Mouse (Mus musculus): ENCODE data around the gene 6030408B16Rik. TPM values are rescaled to one million over a fixed set of nuclear protein-coding genes. Genes with fewer than 3 reads are reported as not detected.

Gene 6030408B16Rik
- polyA plus RNA-seq, 1 experiment, result 0.13 TPM

DNA sequence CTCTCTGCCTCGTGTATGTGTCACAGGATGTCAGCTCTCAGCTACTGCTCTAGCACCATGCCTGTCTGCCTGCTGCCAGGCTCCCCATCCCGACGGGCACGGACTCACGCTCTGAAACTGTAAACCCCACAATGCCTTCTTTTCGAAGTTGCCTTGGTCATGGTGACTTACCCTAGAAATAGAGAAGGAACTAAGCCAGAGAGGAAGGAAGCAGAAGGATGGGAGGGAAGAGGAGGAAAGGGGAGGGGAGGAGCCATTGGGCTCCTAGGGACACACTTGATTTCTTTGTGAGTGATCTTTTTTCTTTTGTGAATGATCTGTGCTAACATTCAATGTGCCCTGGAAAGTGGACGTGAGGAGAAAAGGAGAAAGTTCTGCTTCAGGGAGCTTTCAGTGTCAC lies 5.0 kb downstream of the 6030408B16Rik start:
- TF ChIP-seq POLR2A (IDR thresholded peaks at IDR 0.05; ENCODE audit: low read depth, low read length), result no peak
- no peak for TF ChIP-seq CTCF (conservative IDR thresholded peaks at IDR 0.05; ENCODE audit: insufficient read depth, insufficient read length, low read depth, low read length)
- no peaks in the 10 kb centered on the region for H3K36me3 ChIP-seq (ENCODE audit: control insufficient read depth, insufficient read depth, low read length)
- no peak for DNase-seq
- H3K4me1 ChIP-seq (ENCODE audit: control insufficient read depth, insufficient read depth, low read length), result no peaks in the 10 kb centered on the region
- H3K4me3 ChIP-seq (ENCODE audit: insufficient read depth, low read depth, low read length), result no peak overlapping the region
- no peak overlapping the region for H3K27ac ChIP-seq (ENCODE audit: insufficient read depth, low read depth, low read length)
- no peaks in the 10 kb centered on the region for H3K27me3 ChIP-seq (replicated peaks; ENCODE audit: control insufficient read depth, insufficient read depth, low read length)
- WGBS, result 34% methylated on average over 7 of the region's 7 CpGs

DNA sequence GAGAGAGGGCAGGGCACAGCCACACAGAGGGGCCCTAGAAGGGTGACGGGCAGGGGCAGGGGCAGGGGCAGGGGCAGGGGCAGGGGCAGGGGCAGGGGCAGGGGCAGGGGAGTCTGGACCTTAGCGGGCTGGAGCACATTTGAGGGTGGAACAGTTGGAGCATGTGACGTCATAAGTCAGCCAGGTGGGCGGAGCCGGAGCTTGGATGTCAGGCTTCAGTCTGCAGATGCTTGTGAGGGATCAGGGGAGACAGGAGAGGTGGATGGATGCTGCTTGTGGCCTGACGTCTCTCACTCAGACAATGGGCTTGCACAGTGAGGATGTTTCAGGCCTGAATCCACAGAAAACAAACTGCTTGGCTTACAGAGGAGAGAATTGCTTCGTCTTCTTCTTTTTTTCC lies 5.5 kb downstream of the 6030408B16Rik start:
- Histone ChIP-seq H3K36me3 (ENCODE audit: control insufficient read depth, insufficient read depth, low read length) (no peaks in the 10 kb centered on the region), H3K27me3 (replicated peaks; ENCODE audit: control insufficient read depth, insufficient read depth, low read length) (no peaks in the 10 kb centered on the region), H3K4me1 (ENCODE audit: control insufficient read depth, insufficient read depth, low read length) (no peaks in the 10 kb centered on the region), H3K27ac (ENCODE audit: insufficient read depth, low read depth, low read length) (no peak overlapping the region), H3K4me3 (ENCODE audit: insufficient read depth, low read depth, low read length) (no peak overlapping the region)
- no peak for DNase-seq
- TF ChIP-seq POLR2A (IDR thresholded peaks at IDR 0.05; ENCODE audit: low read depth, low read length) (no peak), CTCF (conservative IDR thresholded peaks at IDR 0.05; ENCODE audit: insufficient read depth, insufficient read length, low read depth, low read length) (no peak)
- 40% methylated on average over 7 of the region's 7 CpGs for WGBS

DNA sequence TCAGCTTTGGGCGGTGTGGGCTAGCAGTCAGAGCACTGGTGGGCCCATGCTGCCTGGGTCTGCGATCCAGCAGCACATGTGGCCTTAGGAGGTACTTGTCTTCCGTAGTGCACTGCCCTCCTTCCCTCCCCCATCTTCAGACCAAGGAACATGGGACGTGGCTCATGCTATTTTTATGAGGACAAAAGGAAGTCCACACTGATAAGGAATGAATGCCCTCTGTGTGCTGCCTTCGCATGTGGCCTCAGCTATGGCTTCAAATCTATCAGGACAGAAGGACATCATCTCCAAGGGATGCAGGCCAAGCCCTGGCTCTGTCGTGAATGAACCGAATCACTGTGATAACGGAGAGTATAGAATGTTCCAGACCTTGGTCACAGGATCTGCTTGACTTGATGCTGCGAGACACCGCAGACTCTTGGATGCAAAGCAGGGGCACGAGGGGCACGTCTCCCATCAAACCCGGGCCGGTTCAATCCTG lies 6.5 kb downstream of the 6030408B16Rik start:
- no peaks in the 10 kb centered on the region for H3K4me1 ChIP-seq (ENCODE audit: control insufficient read depth, insufficient read depth, low read length)
- TF ChIP-seq CTCF (conservative IDR thresholded peaks at IDR 0.05; ENCODE audit: insufficient read depth, insufficient read length, low read depth, low read length) (no peak), POLR2A (IDR thresholded peaks at IDR 0.05; ENCODE audit: low read depth, low read length) (no peak)
- no peak for DNase-seq
- H3K36me3 ChIP-seq (ENCODE audit: control insufficient read depth, insufficient read depth, low read length), result no peaks in the 10 kb centered on the region
- H3K27me3 ChIP-seq (replicated peaks; ENCODE audit: control insufficient read depth, insufficient read depth, low read length), result no peaks in the 10 kb centered on the region
- no peak overlapping the region for H3K27ac ChIP-seq (ENCODE audit: insufficient read depth, low read depth, low read length)
- WGBS, result 74% methylated on average over 14 of the region's 14 CpGs
- H3K4me3 ChIP-seq (ENCODE audit: insufficient read depth, low read depth, low read length), result no peak overlapping the region

DNA sequence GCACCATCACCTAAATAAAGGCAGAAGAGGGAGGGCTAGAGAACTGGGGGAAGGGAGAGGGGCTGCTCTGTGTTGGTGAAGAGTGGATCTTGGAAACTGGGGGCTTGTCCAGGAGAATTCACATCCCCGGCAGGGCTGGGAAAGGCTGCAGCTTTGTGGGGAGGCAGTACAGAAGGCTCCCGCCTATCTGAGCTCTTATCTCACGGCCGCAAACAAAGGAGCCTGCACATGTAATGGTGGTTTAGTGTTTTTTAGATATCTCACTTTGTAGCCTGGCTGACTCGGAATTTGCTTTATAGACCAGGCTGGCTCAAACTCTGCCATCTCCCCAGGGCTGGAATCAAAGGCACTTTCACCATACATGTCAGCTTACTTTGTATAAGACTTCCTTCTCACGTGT lies 7.1 kb downstream of the 6030408B16Rik start:
- WGBS, result 91% methylated on average over 6 of the region's 6 CpGs
- Histone ChIP-seq H3K4me3 (ENCODE audit: insufficient read depth, low read depth, low read length) (no peak overlapping the region), H3K27ac (ENCODE audit: insufficient read depth, low read depth, low read length) (no peak overlapping the region), H3K4me1 (ENCODE audit: control insufficient read depth, insufficient read depth, low read length) (no peaks in the 10 kb centered on the region), H3K27me3 (replicated peaks; ENCODE audit: control insufficient read depth, insufficient read depth, low read length) (no peaks in the 10 kb centered on the region), H3K36me3 (ENCODE audit: control insufficient read depth, insufficient read depth, low read length) (no peaks in the 10 kb centered on the region)
- no peak for TF ChIP-seq CTCF (conservative IDR thresholded peaks at IDR 0.05; ENCODE audit: insufficient read depth, insufficient read length, low read depth, low read length)
- no peak for TF ChIP-seq POLR2A (IDR thresholded peaks at IDR 0.05; ENCODE audit: low read depth, low read length)
- no peak for DNase-seq

DNA sequence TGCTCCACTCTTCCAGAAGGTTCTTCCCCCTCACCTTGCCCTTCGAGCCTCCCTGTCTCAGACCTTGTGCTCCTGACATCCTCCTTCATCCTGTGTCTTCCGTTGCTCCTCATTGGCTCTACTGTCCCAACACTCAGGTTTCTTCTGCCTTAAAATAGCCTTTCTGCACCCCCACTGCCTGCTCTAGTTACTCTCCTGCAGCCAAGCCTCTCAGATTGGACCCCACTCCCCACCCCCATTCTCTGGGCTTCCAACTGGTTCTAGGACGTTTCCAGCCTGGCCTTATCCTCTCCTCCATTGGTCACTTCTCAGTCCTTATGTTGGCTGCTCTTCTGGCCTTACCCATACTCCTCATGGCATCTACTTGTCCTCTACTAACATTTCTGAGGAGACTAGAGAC lies 9.2 kb downstream of the 6030408B16Rik start:
- no peak for DNase-seq
- 90% methylated on average over 3 of the region's 3 CpGs for WGBS

DNA sequence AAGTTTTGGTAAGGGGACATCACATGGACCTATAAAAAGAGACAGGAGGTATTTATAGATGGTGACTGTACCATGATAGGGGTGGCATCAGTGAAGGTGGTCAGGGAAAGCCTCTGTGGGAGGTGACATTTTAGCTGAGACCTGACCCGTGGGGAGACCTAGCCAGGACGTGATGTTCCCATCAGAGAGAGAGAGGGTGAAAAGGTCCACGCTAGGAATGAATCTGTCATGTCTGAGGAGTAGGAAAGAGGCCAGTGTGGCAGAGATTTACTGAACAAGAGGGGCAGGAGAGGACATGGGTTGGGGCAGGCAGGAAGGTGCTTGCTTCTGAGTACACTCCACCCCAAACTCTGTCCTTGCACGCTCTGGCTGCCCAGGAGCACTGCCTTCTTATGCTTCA lies 10.8 kb downstream of the 6030408B16Rik start:
- no peak for TF ChIP-seq CTCF (conservative IDR thresholded peaks at IDR 0.05; ENCODE audit: insufficient read depth, insufficient read length, low read depth, low read length)
- no peak for TF ChIP-seq POLR2A (IDR thresholded peaks at IDR 0.05; ENCODE audit: low read depth, low read length)
- 60% methylated on average over 4 of the region's 4 CpGs for WGBS
- Histone ChIP-seq H3K36me3 (ENCODE audit: control insufficient read depth, insufficient read depth, low read length) (no peaks in the 10 kb centered on the region), H3K4me3 (ENCODE audit: insufficient read depth, low read depth, low read length) (no peak overlapping the region), H3K27ac (ENCODE audit: insufficient read depth, low read depth, low read length) (no peak overlapping the region), H3K27me3 (replicated peaks; ENCODE audit: control insufficient read depth, insufficient read depth, low read length) (no peaks in the 10 kb centered on the region), H3K4me1 (ENCODE audit: control insufficient read depth, insufficient read depth, low read length) (no peaks in the 10 kb centered on the region)
- DNase-seq, result no peak

More for the DNA sequence above, 9.2 kb downstream of the 6030408B16Rik start:
- Histone ChIP-seq H3K4me1 (ENCODE audit: control insufficient read depth, insufficient read depth, low read length) (no peaks in the 10 kb centered on the region), H3K36me3 (ENCODE audit: control insufficient read depth, insufficient read depth, low read length) (no peaks in the 10 kb centered on the region), H3K27ac (ENCODE audit: insufficient read depth, low read depth, low read length) (no peak overlapping the region), H3K4me3 (ENCODE audit: insufficient read depth, low read depth, low read length) (no peak overlapping the region), H3K27me3 (replicated peaks; ENCODE audit: control insufficient read depth, insufficient read depth, low read length) (no peaks in the 10 kb centered on the region)
- no peak for TF ChIP-seq POLR2A (IDR thresholded peaks at IDR 0.05; ENCODE audit: low read depth, low read length)
- no peak for TF ChIP-seq CTCF (conservative IDR thresholded peaks at IDR 0.05; ENCODE audit: insufficient read depth, insufficient read length, low read depth, low read length)

DNA sequence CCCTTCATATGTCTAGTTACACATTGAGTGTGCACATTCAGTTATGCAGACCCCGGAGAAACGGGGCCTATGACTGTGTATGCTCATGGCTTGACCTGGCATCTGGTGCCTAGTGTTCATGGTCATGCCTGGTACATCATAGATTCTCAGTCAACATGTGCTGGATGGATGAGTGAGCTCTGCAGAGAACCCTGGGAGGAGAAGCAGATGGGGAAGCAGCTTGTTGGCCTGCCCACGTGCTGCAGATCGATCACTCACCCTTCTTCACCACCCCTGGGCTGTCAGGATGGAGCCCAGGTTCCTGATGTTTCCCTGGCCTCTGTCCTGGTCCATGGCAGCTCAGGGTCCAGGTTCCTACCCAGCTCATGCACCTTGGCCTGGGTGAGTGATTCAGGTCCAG lies 13.4 kb downstream of the 6030408B16Rik start:
- Histone ChIP-seq H3K27ac (ENCODE audit: insufficient read depth, low read depth, low read length) (no peak overlapping the region), H3K4me1 (ENCODE audit: control insufficient read depth, insufficient read depth, low read length) (no peaks in the 10 kb centered on the region), H3K4me3 (ENCODE audit: insufficient read depth, low read depth, low read length) (no peak overlapping the region), H3K27me3 (replicated peaks; ENCODE audit: control insufficient read depth, insufficient read depth, low read length) (no peaks in the 10 kb centered on the region), H3K36me3 (ENCODE audit: control insufficient read depth, insufficient read depth, low read length) (no peaks in the 10 kb centered on the region)
- 93% methylated on average over 4 of the region's 4 CpGs for WGBS
- TF ChIP-seq POLR2A (IDR thresholded peaks at IDR 0.05; ENCODE audit: low read depth, low read length) (no peak), CTCF (conservative IDR thresholded peaks at IDR 0.05; ENCODE audit: insufficient read depth, insufficient read length, low read depth, low read length) (no peak)
- no peak for DNase-seq

All from kidney, adult 2 months (tissue).